ENCODE assay signal across 25 mouse cellular contexts in genomic region chr2:72143413-72143812, GRCm38 (mm10).
"Had no signal": no experiment of that assay in that cellular context is flagged by ENCODE, and none has a peak within 500 bp of the region (broad histone marks: within the 10 kb centered on the region; RNA-seq: fewer than 3 reads in every experiment).

No protein-coding gene starts in this region.

- H3K4me3 ChIP-seq: heart, embryonic 10.5 days; heart, embryonic 12.5 days; hindbrain, embryonic 13.5 days; hindbrain, embryonic 15.5 days; kidney, embryonic 15.5 days; limb, embryonic 12.5 days; liver, embryonic 13.5 days; liver, embryonic 15.5 days had no signal

- DNase-seq: forebrain, postnatal 0 days; gastrocnemius, postnatal 14 days; gastrocnemius, postnatal 36 days; heart, postnatal 14 days; heart, postnatal 36 days; kidney, adult 11 months; kidney, adult 2 months; kidney, adult 9 months; kidney, postnatal 14 days; kidney, postnatal 36 days; layer of hippocampus, adult 9-11 months; layer of hippocampus, postnatal 36 days; left cerebral cortex, postnatal 4 days; liver; liver, embryonic 13.5 days had no signal

- H3K27me3 ChIP-seq: heart, embryonic 12.5 days; hindbrain, embryonic 13.5 days; hindbrain, embryonic 15.5 days; kidney, embryonic 15.5 days; limb, embryonic 12.5 days; liver, embryonic 13.5 days; liver, embryonic 15.5 days had no signal

- H3K36me3 ChIP-seq: heart, embryonic 10.5 days; heart, embryonic 12.5 days; hindbrain, embryonic 13.5 days; hindbrain, embryonic 15.5 days; kidney, embryonic 15.5 days; limb, embryonic 12.5 days; liver, embryonic 13.5 days; liver, embryonic 15.5 days had no signal

- H3K4me1 ChIP-seq: hindbrain, embryonic 15.5 days; liver, embryonic 13.5 days; liver, embryonic 15.5 days had no signal

- H3K9me3 ChIP-seq: heart, embryonic 10.5 days; heart, embryonic 12.5 days; hindbrain, embryonic 13.5 days; hindbrain, embryonic 15.5 days; kidney, embryonic 15.5 days; limb, embryonic 12.5 days; liver, embryonic 13.5 days; liver, embryonic 15.5 days had no signal

- H3K9ac ChIP-seq: forebrain, postnatal 0 days; heart, embryonic 12.5 days; hindbrain, embryonic 13.5 days; hindbrain, embryonic 15.5 days; kidney, embryonic 15.5 days; limb, embryonic 12.5 days; liver, embryonic 13.5 days; liver, embryonic 15.5 days had no signal

- H3K27ac ChIP-seq: heart, embryonic 10.5 days; hindbrain, embryonic 13.5 days; hindbrain, embryonic 15.5 days; hindbrain, postnatal 0 days; kidney, embryonic 15.5 days; kidney, postnatal 0 days; limb, embryonic 12.5 days; liver, embryonic 13.5 days; liver, embryonic 15.5 days had no signal

- ATAC-seq: forebrain, postnatal 0 days; hindbrain, postnatal 0 days; intestine, embryonic 16.5 days had no signal

- H3K4me2 ChIP-seq: heart, embryonic 12.5 days; hindbrain, embryonic 13.5 days; hindbrain, embryonic 15.5 days; kidney, embryonic 15.5 days; limb, embryonic 12.5 days; liver, embryonic 13.5 days; liver, embryonic 15.5 days had no signal
